Mouse (Mus musculus) G1E (cell line): ENCODE measurements around the gene Syndig1.

ENCODE experiments used
- CTCF ChIP-seq: IDR thresholded peaks from 2 replicates; pipeline ENCODE4 v1.5.1; 2012; ENCODE audit warnings: low read depth, low read length, inconsistent platforms, mixed read lengths
- GATA1 ChIP-seq: IDR thresholded peaks from 2 replicates; pipeline ENCODE4 v1.6.1; 2012; ENCODE audit warnings: borderline replicate concordance, low read length, inconsistent platforms, mixed read lengths
- GATA2 ChIP-seq: IDR thresholded peaks from 2 replicates; pipeline ENCODE4 v1.6.1; 2012; ENCODE audit warnings: low read depth, low read length, inconsistent platforms, borderline replicate concordance
- POLR2AphosphoS5 ChIP-seq: IDR thresholded peaks from 2 replicates; pipeline ENCODE4 v1.6.1; 2012; ENCODE audit warnings: low read depth, low read length, inconsistent platforms; ENCODE audit not compliant: insufficient replicate concordance
- TAL1 ChIP-seq: conservative IDR thresholded peaks from 2 replicates; pipeline ENCODE4 v1.6.1; 2012; ENCODE audit warnings: low read depth, low read length, inconsistent platforms, mixed read lengths

DNA sequence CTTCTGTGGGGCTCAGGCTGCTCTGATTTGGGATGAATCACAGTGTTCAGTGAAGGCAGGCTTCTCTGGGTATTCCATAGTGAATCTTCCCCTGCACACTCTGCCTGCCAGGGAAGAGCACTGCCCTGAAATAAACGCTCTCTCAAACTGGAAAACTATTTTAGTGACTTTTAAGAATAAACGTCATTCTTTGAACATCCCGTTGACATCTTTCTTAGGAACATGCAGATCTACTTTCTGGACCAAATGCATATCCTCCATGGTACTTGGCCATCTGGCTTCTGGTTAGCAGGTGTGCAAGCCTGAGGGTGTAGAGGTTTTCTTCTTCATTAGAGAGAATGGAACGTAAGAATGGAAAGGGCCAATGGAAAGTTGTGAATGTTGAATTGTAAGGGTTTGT lies 43.5 kb downstream of the Syndig1 start:
- TF ChIP-seq CTCF (no peak), GATA1 (no peak), TAL1 (no peak), POLR2AphosphoS5 (no peak), GATA2 (no peak)
